Mouse (Mus musculus) heart, postnatal 25 days (tissue): ENCODE measurements around the gene Mcam. TPM values are rescaled to one million over a fixed set of nuclear protein-coding genes. Genes with fewer than 3 reads are reported as not detected.
"Not testable (repeated sequence)": the region's sequence is repeated elsewhere in the genome, so short reads cannot be mapped to it uniquely, and the experiment has no call there.

Experiments used
- DNase-seq: peaks from one replicate; pipeline ENCODE4 v3.0.0; 2022; ENCODE audit warnings: low spot score
- intact Hi-C: fragments of 180-260 bp; cut with DNase I; formaldehyde crosslinking; loops from one replicate; pipeline ENCODE4 v1.15.1; 2025
- total RNA-seq, 2 experiments: library from RNA; stranded (reverse); gene quantifications; 2 replicates each; pipeline ENCODE4 v1.2.3; 2021

Mcam gene
- total RNA-seq, 2 experiments from 2014 or later = 38.9 to 40.4 TPM

GRCm38 (mm10) chr9:44107557-44108179 lies 26.6 kb upstream of the Mcam start:
- no peak for DNase-seq
- intact Hi-C loops = loop anchor here (5.0 kb wide), 2 partner anchors 35 to 120 kb away; no protein-coding TSS in a partner anchor

GRCm38 (mm10) chr9:44108269-44109055 lies 25.8 kb upstream of the Mcam start:
- intact Hi-C loops = loop anchor here (5.0 kb wide), 2 partner anchors 36 to 121 kb away; no protein-coding TSS in a partner anchor
- DNase-seq = no peak

- intact Hi-C loops = loop anchor here (5.0 kb wide), 2 partner anchors 37 to 122 kb away; no protein-coding TSS in a partner anchor
- DNase-seq = no peak
These were observed 24.7 kb upstream of the Mcam start for GRCm38 (mm10) chr9:44109360-44110095.

- intact Hi-C loops, DNase-seq: not testable (repeated sequence)
These were observed 22.4 kb upstream of the Mcam start for GRCm38 (mm10) chr9:44111909-44112308.

- DNase-seq = peak; percentile 94
- intact Hi-C loops = no loop called here
These were observed 21.0 kb upstream of the Mcam start, which contains the start of the genes Gm49380 and Rnf26 for GRCm38 (mm10) chr9:44113105-44113789. Gene Gm49380, minus strand, starts transcription at chr9:44113500. Gene Rnf26, minus strand, starts transcription at chr9:44113517.

- no peak for DNase-seq
- intact Hi-C loops = no loop called here
These were observed 19.8 kb upstream of the Mcam start for GRCm38 (mm10) chr9:44114453-44114852.

- intact Hi-C loops = no loop called here
- DNase-seq = no peak
These were observed 18.7 kb upstream of the Mcam start for GRCm38 (mm10) chr9:44115599-44115998.

- no peak for DNase-seq
- intact Hi-C loops = no loop called here
These were observed 18.1 kb upstream of the Mcam start for GRCm38 (mm10) chr9:44116182-44116581.

- intact Hi-C loops = no loop called here
- DNase-seq = no peak
These were observed 15.3 kb upstream of the Mcam start for GRCm38 (mm10) chr9:44119011-44119410.

- intact Hi-C loops = loop anchor here (10.0 kb wide), 1 partner anchor 115 kb away; the partner anchor contains the start of gene Cbl
- no peak for DNase-seq
These were observed 14.3 kb upstream of the Mcam start for GRCm38 (mm10) chr9:44119948-44120465.

- intact Hi-C loops = loop anchor here (10.0 kb wide), 1 partner anchor 110 kb away; the partner anchor contains the start of gene Cbl
- no peak for DNase-seq
These were observed 10.0 kb upstream of the Mcam start for GRCm38 (mm10) chr9:44124317-44124716.

- intact Hi-C loops = loop anchor here (5.0 to 10.0 kb wide), 2 partner anchors 110 to 267 kb away; partner anchors contain the start of gene Cbl
- DNase-seq = no peak
These were observed 9.2 kb upstream of the Mcam start for GRCm38 (mm10) chr9:44125026-44125425.

- intact Hi-C loops = loop anchor here (2.0 to 10.0 kb wide), 3 partner anchors 19 to 267 kb away; partner anchors contain the start of gene Cbl
- peak; percentile 63 for DNase-seq
These were observed 8.5 kb upstream of the Mcam start for GRCm38 (mm10) chr9:44125546-44126428.

- no peak for DNase-seq
- intact Hi-C loops = loop anchor here (2.0 to 10.0 kb wide), 3 partner anchors 18 to 266 kb away; partner anchors contain the start of gene Cbl
These were observed 7.5 kb upstream of the Mcam start for GRCm38 (mm10) chr9:44126746-44127145.

- no peak for DNase-seq
- intact Hi-C loops = loop anchor here (2.0 to 10.0 kb wide), 3 partner anchors 17 to 265 kb away; partner anchors contain the start of gene Cbl
These were observed 6.9 kb upstream of the Mcam start for GRCm38 (mm10) chr9:44127351-44127801.

GRCm38 (mm10) chr9:44129633-44130032 lies 4.6 kb upstream of the Mcam start:
- intact Hi-C loops = loop anchor here (5.0 to 10.0 kb wide), 2 partner anchors 105 to 263 kb away; partner anchors contain the start of gene Cbl
- DNase-seq = no peak

GRCm38 (mm10) chr9:44130034-44130433 lies 4.2 kb upstream of the Mcam start:
- peak; percentile 84 for DNase-seq
- intact Hi-C loops = no loop called here
